Mouse (Mus musculus): ENCODE measurements around the gene Ephb4.

Gene Ephb4

DNA sequence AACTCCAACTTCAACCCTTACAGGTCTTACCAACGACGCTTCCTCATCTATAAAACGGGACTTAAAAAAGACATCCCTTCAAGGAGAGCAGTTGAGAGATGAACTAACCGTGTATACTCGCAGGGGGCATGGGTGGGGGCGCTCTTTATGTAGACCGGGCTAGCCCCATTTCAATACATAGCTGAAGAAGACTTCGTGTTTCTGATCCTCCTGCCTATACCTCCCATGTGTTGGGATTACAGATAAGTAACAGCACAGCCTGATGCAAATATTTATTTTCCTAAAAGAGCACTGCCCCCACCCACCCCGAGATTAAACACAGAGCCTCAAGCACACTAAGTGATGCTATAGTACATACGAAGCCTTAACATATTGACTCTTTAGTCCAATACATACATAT is 15.6 kb upstream of the Ephb4 start:
- DNase-seq (ENCODE audit: low spot score in 2 of 2) = no peak

DNA sequence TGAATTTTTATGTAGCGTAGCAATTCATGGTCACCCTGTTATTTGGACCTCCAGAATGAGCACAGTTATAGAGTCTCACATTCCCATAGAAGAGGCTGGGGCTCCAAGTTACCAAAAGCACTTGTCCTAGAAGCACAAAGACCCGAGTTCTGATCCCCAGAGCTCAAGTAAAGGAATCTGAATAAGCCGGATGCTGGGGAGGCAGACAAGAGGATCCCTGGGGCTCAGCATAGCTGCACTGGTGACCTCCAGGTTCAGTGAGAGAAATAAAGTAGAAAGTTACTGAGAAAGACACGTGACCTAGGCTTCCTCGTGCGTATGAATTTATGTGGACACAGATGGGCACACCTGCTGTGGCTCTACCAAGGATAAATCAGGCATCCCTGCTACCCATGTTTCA is 14.8 kb upstream of the Ephb4 start:
- no peak for DNase-seq (ENCODE audit: low spot score in 2 of 2)

DNA sequence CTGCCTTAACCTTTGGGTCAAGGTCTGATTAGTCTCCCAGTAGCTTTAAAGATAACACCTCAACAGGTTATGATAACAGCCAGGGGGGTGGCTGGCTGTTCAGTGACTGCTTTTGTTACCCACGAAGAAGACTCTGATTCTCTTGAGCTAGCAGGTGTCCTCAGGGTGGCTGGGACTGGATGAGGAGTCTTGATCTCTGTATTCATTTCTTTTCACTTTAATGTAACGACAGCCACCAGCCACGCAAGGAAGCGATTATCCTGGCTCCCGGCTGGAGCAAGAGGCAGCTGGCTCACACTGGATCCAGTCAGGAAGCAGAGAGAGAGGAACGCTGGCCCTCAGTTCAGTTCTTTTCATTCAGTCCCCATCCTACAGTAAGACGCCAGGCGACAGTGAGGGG is 12.7 kb upstream of the Ephb4 start:
- DNase-seq (ENCODE audit: low spot score in 2 of 2) = no peak

DNA sequence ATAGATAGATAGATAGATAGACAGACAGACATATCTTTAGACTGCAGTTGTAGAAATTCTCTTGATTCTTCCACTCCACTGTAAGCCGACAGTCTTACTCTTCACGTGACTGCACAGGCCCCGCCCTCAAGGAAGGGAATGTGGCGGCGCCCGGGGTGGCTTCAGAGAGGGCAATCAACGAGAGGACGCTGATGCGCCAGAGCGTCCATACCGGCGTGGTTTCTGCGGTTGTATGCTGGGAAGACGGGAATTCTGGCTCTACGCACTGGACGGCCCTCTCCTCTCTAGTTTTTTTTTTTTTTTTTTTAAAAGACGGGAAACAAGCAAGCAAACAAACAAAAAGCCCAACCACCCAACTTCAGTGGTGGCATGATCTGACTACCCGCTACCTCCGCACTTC is 11.7 kb upstream of the Ephb4 start:
- peak; percentile 80 to 86 for DNase-seq (ENCODE audit: low spot score in 2 of 2)

DNA sequence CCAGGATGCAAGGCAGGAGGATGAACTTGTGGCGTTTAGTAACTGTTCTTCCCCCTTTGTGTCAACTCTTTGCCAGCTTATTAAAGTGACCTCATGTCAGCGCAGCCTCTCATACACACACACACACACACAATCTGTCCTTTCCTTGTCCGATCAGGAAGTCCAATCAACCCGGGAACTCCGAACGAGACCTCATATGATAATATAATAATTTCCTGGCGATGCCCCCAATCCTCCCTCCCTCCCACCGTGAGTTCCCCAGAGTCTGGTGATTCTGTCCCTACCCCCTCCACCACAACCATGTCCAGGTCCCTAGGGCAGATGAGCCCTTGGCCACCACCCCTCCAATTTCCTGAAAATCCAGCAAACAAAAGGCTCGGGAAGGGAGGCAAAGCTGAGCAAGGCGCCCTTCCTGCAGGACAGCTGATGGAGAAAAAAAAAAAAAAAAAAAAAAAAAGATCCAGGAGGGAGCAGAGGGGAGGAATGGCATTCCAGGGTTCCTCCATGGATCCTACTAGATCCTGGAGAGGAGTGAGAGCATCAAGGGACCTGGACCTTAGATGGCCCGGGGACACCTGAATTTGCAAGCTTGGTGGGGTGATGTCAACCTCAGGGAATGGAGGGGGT is 11.1 kb upstream of the Ephb4 start:
- DNase-seq (ENCODE audit: low spot score in 2 of 2) = peak in 1 of 2 experiments; percentile 20

DNA sequence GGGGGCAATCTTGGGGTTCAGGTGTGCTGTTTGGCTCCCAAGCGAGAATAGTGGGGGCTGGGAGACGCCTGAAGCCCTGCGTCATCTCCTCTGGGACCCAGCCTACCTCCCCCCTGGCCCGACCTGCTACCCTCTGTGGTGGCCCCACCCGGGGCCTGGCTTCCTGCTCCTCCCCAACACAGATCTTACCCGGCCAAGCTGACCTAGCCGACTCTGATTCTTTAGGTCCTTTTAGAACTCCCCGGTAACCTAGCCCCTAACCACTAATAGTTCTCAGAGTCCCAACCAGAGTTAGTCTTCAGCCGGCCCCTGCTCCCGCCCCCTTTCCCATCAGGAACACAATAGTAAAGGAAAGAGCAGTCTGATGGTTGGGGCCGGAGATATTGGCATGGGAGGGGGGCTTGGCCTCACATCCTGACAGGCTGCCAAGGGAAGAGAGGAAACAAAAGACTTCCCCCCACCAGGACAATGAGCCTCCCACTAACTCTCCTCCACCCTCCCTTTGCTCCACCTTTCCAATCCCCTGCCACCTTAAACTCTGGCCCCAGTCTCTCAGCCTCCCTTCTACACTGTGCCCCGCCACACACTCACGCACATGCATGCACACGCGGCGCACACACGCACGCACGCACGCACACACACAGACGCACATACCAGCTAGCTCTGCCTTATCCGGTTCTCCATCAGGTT is 10.5 kb upstream of the Ephb4 start:
- DNase-seq (ENCODE audit: low spot score in 2 of 2) = peak in 1 of 2 experiments; percentile 19

DNA sequence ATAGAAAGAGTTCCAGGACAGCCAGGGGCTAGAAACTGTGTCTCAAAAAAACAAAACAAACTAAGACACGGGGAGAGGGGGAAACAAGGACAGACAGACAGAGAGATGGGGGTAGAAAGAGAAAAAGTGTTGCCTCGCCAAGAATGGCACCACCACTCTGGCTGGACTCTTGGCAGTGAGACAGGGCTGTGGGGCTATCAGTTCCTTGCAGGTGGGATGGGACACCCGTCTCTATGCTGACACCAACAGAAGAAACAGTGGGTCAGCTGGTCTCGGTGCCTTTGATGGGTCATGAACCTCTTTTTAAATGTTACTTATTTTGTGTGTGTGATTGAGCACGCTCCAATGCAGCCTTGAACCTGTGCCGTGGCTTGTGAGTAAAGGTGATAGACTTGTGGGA is 9.7 kb upstream of the Ephb4 start:
- DNase-seq (ENCODE audit: low spot score in 2 of 2) = no peak

DNA sequence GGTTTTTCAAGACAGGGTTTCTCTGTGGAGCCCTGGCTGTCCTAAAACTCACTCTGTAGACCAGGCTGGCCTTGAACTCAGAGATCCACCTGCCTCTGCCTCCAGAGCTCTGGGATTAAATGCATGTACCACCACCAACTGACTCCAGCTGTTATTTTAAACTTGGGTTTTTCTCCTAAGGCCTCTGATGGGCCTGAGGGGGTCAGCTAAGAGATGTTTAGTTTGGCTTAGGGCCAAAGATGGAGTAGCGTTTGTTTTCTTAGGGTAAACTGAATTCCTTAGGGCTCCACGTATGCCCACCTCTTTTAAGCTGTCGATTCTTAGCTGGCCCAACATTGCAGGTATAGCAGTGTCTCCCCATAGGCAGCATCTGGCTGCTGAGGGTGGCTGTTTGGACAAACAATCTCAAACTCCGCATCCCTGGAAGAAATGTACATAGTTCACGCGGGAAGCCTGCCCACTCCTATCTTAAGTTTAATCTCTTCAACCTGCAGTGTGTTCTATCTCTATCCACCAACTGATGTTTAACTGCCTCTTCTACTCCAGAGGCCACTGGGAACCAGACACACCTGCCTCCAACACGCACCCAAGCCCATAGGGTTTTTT is 7.4 kb upstream of the Ephb4 start:
- no peak for DNase-seq (ENCODE audit: low spot score in 2 of 2)

DNA sequence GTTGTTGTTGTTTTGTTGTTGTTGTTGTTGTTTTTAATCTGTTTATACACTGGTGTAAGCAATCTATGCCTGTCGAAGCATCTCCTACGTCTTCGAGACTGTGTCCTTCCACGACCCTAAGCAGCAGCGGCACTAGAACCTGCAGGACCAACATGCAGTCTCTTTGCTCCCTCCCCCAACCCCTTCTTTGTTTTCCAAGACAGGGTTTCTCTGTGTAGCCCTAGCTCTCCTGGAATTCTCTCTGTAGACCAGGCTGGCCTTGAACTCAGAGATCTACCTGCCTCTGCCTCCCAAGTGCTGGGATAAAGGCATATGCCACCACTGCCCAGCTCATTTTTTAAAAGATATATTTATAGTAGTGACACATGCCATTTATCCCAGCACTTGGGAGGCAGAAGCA is 6.5 kb upstream of the Ephb4 start:
- DNase-seq (ENCODE audit: low spot score in 2 of 2) = no peak

DNA sequence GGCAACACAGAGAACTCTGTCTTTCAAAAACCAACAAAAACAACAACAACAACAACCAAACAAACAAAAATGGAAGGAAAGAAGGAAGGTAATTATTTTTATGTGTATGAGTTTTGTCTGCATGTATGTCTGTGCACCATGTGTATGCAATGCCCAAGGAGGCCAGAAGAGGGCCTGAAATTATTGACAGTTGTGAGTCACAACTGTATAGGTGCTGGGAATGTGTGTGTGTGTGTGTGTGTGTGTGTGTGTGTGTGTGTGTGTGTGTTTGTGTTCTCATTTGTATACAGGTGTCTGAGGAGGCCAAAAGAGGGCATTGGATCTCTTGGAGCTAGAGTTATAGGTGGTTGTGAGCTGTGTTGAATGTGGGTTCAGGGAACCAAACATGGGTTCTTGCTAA is 6.0 kb upstream of the Ephb4 start:
- no peak for DNase-seq (ENCODE audit: low spot score in 2 of 2)

DNA sequence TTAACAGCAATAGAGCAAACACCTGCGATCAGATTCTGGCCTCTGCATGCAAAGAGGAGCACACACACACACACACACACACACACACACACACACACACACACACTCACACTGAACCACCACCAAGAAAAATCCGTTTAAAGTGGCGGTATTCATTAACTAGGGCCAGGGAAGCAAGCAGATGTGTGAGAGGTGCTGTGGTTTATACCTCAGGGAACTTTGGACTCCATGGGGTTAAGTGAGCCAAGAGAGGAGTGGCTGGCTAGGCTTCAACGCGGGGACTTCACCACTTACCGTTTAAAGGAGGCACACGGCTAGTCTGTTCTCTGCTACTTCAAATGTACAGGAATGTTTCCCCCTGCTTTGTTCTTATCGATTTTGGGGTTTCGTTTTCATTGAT is 4.1 kb upstream of the Ephb4 start:
- no peak for DNase-seq (ENCODE audit: low spot score in 2 of 2)

DNA sequence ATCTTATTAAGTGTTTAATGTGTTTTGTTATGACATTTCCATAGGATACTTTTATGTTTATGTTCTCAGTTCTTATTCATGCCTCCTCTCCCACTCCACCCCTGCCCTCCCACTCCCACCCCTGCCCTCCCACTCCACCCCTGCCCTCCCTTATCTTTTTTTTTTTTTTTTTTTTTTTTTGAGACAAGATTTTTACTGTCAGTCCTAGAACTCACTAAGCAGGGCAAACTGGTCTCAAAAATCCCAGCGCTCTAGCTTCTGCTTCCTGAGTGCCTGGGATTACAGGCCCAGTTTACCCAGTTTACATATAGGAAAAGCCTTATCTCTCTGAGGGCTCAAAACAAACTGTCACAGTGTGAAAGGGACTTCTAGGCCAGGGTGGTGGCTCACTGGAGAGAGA is 3.5 kb upstream of the Ephb4 start:
- DNase-seq (ENCODE audit: low spot score in 2 of 2) = no peak

DNA sequence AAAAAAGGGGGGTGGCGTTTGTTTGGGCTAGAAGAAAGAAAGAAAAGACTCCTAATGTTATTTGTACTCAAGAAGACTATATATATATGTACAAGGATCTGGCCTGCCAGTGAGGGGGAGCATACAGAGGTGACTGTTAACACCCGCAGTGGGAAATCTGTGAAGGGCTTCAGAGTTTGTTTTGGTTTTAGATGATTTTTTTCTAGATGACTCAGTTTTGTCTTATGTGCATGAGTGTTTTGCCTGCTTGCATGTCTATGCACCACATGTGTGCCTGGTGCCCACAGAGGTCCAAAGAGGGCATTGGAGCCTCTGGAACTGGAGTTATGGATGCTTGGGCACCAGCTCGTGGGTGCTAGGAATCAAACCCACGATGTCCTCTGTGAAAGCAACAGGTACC is 2.9 kb upstream of the Ephb4 start:
- no peak for DNase-seq (ENCODE audit: low spot score in 2 of 2)

DNA sequence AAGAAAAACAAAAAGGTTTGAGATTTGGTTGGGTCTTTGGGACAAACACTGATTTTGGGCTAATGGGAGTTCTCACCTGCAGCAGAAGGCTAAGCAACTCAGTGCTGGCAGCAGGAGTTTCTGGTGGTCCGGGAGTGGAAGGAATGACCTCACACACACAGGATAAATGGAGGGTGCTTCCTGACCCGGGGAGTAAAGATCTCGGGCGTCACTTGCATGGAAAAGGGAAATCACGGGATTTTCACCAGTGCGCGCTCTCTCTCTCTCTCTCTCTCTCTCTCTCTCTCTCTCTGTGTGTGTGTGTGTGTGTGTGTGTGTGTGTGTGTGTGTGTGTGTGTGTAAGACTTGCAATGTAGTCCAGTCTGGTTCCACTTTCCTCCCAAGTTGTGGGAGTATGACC is 2.1 kb upstream of the Ephb4 start:
- no peak for DNase-seq (ENCODE audit: low spot score in 2 of 2)

DNA sequence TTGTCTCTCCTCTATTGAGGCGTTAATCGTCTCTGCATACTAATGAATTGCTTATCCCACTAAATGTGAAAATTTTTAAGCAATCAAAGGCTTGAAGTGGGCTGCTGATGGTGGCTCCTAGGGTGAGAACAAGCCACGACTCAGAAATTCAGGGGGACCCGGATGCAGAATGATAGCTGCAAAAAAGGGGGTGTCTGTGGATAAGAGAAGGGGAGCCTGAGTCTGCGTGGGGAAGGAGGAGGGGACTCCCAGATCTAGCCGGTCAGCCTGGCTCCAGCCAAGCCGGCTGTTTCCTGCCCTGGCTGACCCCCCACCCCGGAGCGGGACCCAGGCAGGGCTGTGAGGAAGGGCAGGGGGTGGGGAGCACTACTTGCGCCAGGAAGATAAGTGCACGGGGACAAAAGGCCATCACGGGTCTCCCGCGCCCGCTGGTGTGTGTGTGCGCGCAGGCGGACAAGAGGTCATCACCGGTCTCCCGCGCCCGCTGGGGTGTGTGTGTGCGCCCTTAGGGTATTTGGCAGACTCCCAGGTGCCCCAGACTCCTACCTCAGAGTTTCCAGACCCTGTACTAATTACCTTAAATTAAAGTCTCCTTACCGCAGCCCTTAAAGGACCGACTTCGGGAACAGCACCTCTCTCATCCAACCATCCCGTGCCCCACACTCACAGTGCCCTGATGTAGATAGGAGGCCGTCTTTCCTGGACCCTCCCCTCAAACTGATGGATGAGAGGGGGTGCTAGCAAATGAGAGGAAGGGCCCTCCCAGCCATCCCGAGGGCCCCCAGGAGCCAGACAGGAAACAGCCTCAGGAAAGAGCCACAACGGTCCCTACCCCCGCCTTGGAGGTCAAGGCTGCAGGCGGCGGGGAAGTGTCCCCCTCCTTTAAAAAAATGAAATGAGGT is 1.2 kb upstream of the Ephb4 start:
- DNase-seq (ENCODE audit: low spot score in 2 of 2) = no peak

DNA sequence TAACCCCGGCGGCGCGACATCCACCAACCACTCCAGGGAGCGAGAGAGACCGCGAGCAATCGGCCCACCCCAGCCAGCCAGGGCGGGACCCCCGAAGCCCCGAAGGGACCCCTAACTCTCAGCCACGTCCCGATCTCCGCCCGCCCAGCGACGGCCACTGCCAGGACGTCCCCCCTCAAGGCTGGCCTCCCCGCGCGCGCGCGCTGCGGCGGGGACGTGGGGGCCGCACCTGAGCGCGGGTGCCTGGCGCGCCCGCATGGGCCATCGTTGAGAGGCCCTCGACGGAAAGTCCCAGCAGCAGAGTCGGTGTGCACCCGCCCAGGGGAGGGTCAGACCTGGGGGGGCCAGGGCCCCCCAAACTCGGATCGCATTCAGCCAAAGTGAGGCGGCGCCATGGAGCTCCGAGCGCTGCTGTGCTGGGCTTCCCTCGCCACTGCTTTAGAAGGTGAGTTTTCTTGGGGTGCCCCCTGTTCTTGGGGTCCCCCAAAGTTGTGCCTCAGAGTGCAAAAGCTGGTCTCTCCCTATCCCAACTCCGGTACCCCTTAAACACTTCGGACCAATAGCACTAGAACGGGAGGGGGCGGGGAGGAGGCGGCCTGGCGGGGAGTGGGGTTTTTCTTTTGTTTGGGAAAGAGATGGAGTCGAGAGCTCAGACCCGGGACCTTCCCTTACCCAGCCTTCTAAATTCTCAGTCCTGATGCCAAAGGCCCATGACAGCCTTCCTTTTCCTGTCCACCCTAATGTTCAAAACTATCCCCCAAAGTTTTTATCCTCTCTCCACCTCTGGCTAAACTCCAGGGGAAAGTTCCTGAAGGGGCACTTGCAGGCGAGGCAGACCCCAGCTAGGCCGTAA is 522 bp downstream of the Ephb4 start:
- DNase-seq (ENCODE audit: low spot score in 2 of 2) = no peak

DNA sequence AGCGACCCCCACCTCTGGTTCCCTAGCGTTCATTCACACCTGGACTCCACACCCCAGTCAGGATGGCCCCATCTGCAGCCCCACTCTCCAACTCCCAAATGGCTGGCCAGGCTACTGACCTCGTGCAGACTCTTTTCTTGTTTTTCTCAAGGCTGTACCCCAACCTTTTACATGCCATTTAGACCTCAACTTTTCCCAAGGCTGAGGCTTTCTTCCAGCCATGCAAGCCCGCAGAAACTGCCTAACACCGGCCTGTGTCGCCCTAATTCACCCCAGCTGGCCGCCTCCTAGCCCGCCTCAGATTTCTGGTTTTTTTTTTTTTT is 1.1 kb downstream of the Ephb4 start:
- DNase-seq (ENCODE audit: low spot score in 2 of 2) = no peak

DNA sequence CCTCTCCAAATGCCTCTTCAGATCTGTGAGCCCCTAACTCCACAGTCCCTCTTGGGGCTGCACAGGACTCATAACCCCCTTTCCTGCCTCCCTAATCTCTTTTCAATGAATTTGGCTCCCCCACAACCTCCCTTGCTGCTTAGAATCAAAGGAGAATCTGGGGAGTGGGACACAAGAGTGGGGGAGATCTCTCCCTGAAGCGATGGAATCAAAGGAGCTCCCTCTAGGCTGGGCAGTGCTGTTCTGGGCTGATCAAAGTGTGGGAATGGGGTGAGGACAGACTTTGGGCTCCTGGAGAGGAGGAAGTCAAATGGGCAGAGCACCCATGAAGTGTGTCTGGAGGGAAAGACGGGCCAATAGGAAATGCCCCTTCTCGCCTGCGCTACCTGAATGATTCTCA is 1.5 kb downstream of the Ephb4 start:
- no peak for DNase-seq (ENCODE audit: low spot score in 2 of 2)

DNA sequence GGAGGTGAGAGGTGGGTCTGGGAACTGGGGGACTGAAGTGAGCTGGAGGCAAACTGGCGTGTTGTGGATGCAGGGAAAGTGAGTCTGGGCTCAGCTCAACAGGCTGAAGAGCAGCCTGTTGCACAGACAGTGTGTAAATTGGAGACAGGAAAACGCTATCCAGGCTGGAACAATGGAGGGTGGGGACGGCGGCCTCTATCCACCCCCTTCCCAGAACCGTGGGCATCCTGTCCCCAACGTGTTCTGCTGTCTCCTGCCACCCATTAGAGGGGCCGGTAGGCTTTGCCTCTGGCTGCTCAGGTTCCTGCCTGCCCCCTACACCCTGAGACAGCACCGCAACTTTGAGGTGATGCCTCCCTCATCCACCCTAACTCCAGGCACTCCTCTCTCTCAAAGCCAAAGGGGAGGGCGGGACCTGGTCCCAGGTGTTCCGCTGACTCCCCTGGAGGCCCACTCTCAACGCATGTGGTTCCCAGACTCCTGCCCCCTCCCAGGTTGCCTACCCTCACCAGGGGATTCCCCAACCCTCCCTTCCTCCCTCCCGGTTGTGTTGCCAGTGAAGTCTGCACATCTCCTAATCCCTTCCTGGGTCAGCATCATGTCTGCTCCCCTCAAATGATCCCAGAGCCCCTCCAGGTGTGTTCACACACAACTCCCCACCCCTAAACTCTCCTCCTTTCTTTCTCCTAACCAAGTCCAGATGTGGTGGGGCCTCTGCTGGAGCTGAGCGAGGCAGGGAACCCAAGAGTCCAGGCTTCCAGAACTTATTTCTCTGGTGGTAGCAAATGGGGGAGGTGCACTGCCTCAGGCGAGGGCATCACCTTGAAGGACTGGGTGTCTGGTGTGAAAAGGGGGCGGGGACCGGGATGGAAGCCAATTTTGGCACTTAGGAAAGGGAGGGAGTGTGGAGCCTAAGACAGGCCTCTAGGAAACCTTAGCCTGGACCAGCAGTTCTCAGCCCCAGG is 2.4 kb downstream of the Ephb4 start:
- DNase-seq (ENCODE audit: low spot score in 2 of 2) = no peak

DNA sequence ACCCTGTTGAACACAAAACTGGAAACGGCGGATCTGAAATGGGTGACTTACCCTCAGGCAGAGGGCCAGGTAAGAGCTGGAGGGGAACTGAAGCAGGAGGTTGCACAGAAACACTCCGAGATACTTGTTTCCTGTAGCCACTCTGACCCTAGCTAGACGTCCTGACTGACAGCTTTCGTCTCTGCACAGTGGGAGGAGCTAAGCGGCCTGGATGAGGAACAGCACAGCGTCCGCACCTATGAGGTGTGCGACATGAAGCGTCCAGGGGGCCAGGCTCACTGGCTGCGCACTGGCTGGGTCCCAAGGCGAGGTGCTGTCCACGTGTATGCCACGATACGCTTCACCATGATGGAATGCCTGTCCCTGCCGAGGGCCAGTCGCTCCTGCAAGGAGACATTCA is 4.2 kb downstream of the Ephb4 start:
- DNase-seq (ENCODE audit: low spot score in 2 of 2) = no peak

DNA sequence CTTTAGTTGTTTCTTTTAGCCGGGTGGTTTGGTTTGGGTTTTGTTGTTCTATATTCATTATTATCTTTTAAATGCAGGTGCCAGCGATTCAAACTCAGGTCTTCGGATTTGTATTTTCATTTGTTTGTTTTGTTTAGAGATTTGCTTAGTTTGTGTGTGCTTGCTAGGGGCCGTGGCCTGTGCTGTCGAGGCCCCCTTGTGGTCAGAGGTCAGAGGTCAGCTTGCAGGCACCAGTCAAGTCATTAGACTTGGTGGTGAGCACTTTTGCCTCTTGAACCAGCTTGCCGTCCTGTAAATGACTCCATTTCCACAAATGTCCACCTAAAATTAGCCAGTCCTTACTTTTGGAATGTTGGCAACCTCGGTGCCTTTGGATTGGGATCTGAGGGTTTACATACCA is 8.5 kb downstream of the Ephb4 start:
- no peak for DNase-seq (ENCODE audit: low spot score in 2 of 2)
